Mouse (Mus musculus): ENCODE data around the gene Kif1a. TPM values are rescaled to one million over a fixed set of nuclear protein-coding genes. Genes with fewer than 3 reads are reported as not detected.

The Kif1a gene
- total and polyA plus RNA-seq, 3 experiments, result not detected

DNA sequence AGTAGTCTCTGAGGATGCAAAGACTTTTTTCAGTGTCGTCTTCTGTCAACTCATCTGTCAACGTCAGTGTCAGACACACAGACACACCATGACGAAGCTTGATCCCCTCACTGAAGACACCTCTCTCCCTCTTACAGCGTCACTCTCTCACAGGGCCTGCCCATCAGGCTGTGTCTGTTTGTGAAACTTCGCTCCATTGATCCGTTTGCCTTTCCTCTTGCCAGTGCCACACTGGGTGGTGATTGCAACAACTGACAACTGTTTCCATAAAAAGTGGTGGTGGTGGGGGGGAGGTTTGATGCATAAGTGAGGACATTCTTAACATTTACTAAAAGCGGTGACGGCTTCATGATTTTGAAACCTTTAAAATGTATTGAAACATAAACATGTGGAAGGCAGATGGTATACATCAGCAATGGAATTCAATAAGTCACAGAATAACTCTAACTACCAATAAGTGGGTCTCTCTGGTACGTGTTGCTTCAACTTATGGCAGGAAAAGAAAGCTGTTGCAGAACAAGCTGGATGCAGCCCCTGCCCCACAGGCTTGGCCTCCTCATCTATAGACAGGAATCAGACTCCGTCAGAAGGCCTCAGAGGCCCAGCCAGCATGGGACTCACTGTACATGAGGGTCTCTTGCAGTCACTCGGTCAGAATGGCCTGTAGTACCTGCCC lies 21.6 kb upstream of the Kif1a start:
- H3K9me3 ChIP-seq (replicated peaks; ENCODE audit: insufficient read depth, low read length), result no peaks in the 10 kb centered on the region
- H3K36me3 ChIP-seq (ENCODE audit: control insufficient read depth in 1 of 2, insufficient read depth in 2 of 2, low read length in 2 of 2), result no peaks in the 10 kb centered on the region
- H3K9ac ChIP-seq (ENCODE audit: control insufficient read depth, low read depth, low read length, poor library complexity, severe bottlenecking), result no peak overlapping the region
- DNase-seq (ENCODE audit: low read depth, low spot score), result no peak
- no peak overlapping the region for H3K4me3 ChIP-seq (ENCODE audit: control insufficient read depth in 1 of 2, insufficient read depth in 1 of 2, low read depth in 2 of 2, low read length in 2 of 2)
- H3K27ac ChIP-seq (ENCODE audit: control insufficient read depth, low read depth, low read length), result no peak overlapping the region
- H3K79me2 ChIP-seq (ENCODE audit: control insufficient read depth, insufficient read depth, low read length, poor library complexity), result no peaks in the 10 kb centered on the region
- TF ChIP-seq POLR2AphosphoS2 (IDR thresholded peaks at IDR 0.05; ENCODE audit: low read length), result no peak
- no peak for TF ChIP-seq ELF1 (IDR thresholded peaks at IDR 0.05; ENCODE audit: low read depth, low read length)
- TF ChIP-seq MYC (IDR thresholded peaks at IDR 0.05; ENCODE audit: low read depth, low read length), result no peak
- no peak for TF ChIP-seq ZKSCAN1 (IDR thresholded peaks at IDR 0.05; ENCODE audit: low read depth, low read length)
- no peak for TF ChIP-seq UBTF (IDR thresholded peaks at IDR 0.05; ENCODE audit: borderline replicate concordance, insufficient read depth, low read depth, low read length)
- TF ChIP-seq RAD21 (IDR thresholded peaks at IDR 0.05; ENCODE audit: low read depth, low read length), result no peak
- no peak for TF ChIP-seq ZC3H11A (IDR thresholded peaks at IDR 0.05; ENCODE audit: low read depth, low read length)
- no peak for TF ChIP-seq MAFK (IDR thresholded peaks at IDR 0.05; ENCODE audit: borderline replicate concordance, low read depth, low read length)
- no peak for TF ChIP-seq POLR2AphosphoS5 (IDR thresholded peaks at IDR 0.05; ENCODE audit: borderline replicate concordance, low read depth, low read length)
- no peak for TF ChIP-seq SIN3A (IDR thresholded peaks at IDR 0.05; ENCODE audit: low read length)
- no peak for TF ChIP-seq POLR2A (IDR thresholded peaks at IDR 0.05; ENCODE audit: control insufficient read depth in 1 of 2, insufficient read depth in 1 of 2, low read depth in 1 of 2, low read length in 2 of 2, poor library complexity in 1 of 2)
- TF ChIP-seq EP300 (IDR thresholded peaks at IDR 0.05; ENCODE audit: low read depth in 1 of 2, low read length in 2 of 2), result no peak
- no peak for TF ChIP-seq USF1 (IDR thresholded peaks at IDR 0.05; ENCODE audit: low read depth, low read length)
- TF ChIP-seq BHLHE40 (IDR thresholded peaks at IDR 0.05; ENCODE audit: borderline replicate concordance, low read depth, low read length), result no peak
- TF ChIP-seq TBP (IDR thresholded peaks at IDR 0.05; ENCODE audit: low read depth, low read length), result no peak
- no peak for TF ChIP-seq KAT2A (conservative IDR thresholded peaks at IDR 0.05; ENCODE audit: low read depth, low read length)
- TF ChIP-seq MAX (IDR thresholded peaks at IDR 0.05; ENCODE audit: low read length), result no peak
- no peak for TF ChIP-seq ETS1 (IDR thresholded peaks at IDR 0.05; ENCODE audit: low read depth, low read length)
- H3K4me1 ChIP-seq (ENCODE audit: control insufficient read depth in 1 of 2, insufficient read depth in 2 of 2, low read length in 2 of 2), result no peaks in the 10 kb centered on the region
- H3K27me3 ChIP-seq (ENCODE audit: control insufficient read depth in 1 of 2, insufficient read depth in 2 of 2, low read length in 2 of 2), result no peaks in the 10 kb centered on the region

DNA sequence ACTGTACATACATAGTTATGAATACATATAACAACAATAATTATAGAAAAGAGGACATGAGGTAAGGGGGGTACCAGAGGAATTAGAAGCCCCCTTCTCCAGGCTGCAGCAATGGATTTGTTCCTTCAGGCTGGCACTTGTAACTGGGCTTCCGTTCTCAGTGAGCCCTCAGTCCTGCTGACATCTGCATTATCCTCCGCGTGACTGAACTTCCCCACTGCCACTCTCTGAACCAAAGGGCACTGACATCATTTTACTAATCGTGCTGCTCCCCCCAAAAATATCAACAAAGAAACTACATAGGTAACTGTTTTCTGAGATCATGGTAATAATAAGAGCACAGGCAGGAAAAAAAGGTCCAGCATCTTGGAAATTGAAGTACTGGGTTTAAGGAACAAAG lies 17.1 kb upstream of the Kif1a start:
- TF ChIP-seq MEF2A (IDR thresholded peaks at IDR 0.05; ENCODE audit: extremely low read depth, insufficient replicate concordance, low read depth, low read length, poor library complexity, severe bottlenecking) (no peak), NELFE (IDR thresholded peaks at IDR 0.05; ENCODE audit: low read depth, low read length) (no peak), UBTF (IDR thresholded peaks at IDR 0.05; ENCODE audit: borderline replicate concordance, insufficient read depth, low read depth, low read length) (no peak), EP300 (IDR thresholded peaks at IDR 0.05; ENCODE audit: low read depth in 1 of 2, low read length in 2 of 2) (no peak)
- no peaks in the 10 kb centered on the region for H3K79me2 ChIP-seq (ENCODE audit: control insufficient read depth, insufficient read depth, low read length, poor library complexity)

More for the DNA sequence above, 17.1 kb upstream of the Kif1a start:
- H3K4me3 ChIP-seq (ENCODE audit: control insufficient read depth in 1 of 2, insufficient read depth in 1 of 2, low read depth in 2 of 2, low read length in 2 of 2), result no peak overlapping the region
- no peak overlapping the region for H3K9ac ChIP-seq (ENCODE audit: control insufficient read depth, low read depth, low read length, poor library complexity, severe bottlenecking)
- H3K9me3 ChIP-seq (replicated peaks; ENCODE audit: insufficient read depth, low read length), result no peaks in the 10 kb centered on the region
- H3K4me1 ChIP-seq (ENCODE audit: control insufficient read depth in 1 of 2, insufficient read depth in 2 of 2, low read length in 2 of 2), result no peaks in the 10 kb centered on the region; a peak in 1 of 4 replicates
- no peaks in the 10 kb centered on the region for H3K27me3 ChIP-seq (ENCODE audit: control insufficient read depth in 1 of 2, insufficient read depth in 2 of 2, low read length in 2 of 2)
- no peak overlapping the region for H3K27ac ChIP-seq (ENCODE audit: control insufficient read depth, low read depth, low read length)
- no peaks in the 10 kb centered on the region for H3K36me3 ChIP-seq (ENCODE audit: control insufficient read depth in 1 of 2, insufficient read depth in 2 of 2, low read length in 2 of 2)
- no peak for DNase-seq (ENCODE audit: low read depth, low spot score)

All from MEL (cell line).